Mouse (Mus musculus) layer of hippocampus, adult 9-11 months (tissue): Measurements from ENCODE around the gene Nr3c2.

Experiments used
- DNase-seq: peaks from one replicate; pipeline ENCODE4 v3.0.0; 2022

Nr3c2 gene

DNA sequence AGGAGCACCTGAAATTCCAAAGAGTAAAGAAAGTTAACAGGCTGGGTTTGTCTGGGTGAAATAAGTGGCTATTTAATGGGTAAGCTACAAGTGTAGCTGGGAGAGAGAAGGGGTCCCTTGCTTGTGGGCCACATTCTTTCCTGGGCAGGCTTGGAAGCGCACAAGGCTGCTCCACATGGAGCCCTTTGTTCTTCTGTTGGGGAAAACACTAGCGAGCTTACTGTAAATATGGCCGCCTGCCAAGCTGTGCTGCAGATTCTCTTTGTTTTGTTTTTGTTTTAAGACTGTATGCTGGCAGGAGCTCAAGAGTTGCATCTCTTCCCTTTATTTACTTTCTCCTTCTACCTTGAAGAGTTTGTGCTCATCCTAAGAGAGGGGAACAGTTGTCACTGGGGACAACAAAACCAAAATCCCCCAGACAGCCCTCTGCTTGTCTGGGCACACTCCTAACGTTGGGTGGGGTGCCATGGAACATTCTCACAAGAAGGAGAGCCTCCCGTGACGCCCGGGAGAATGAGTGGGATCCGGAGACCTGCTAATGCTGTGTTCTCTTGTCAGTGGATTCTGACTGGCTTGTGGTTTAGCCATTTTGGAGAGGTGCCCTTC is 73.8 kb downstream of the Nr3c2 start:
- peak; percentile 22 for DNase-seq

DNA sequence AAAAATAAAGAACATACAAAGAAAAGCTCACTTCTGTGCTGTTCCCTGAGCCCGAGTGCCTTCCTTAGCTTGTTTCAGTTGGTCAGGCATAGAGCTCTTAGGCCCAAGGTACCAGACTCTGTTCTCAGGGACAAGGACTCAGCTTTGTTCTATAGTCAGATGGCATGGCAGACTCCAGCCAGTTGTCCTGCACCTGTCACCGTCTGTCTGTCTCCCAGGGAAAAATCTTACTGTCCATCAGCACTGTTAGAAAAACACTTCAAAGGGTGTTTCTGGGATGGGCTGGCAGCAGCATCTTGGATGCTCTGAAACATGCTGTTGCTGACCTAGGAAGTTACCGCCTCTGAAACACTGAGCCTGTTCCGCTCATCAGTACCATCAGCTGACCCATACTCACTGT is 78.7 kb downstream of the Nr3c2 start:
- no peak for DNase-seq

DNA sequence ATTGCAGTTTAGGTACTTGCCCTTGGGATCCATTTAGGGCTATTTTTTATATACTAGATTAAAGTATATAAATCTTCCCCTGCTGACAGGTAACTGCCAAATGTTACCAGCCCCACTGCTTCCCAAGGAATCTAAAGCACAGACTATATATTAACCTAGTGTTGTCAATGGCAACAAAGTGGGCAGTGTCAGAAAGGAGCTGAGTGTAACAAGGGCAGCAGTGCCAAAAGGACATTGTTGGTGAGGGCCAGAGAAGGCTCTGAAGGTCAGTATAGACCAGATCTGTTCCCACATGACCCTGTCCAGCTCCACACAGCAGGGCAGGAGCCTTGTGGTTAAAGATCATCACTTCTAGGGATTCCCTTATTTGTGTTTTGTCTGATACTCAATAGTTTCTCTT is 84.8 kb downstream of the Nr3c2 start:
- no peak for DNase-seq

DNA sequence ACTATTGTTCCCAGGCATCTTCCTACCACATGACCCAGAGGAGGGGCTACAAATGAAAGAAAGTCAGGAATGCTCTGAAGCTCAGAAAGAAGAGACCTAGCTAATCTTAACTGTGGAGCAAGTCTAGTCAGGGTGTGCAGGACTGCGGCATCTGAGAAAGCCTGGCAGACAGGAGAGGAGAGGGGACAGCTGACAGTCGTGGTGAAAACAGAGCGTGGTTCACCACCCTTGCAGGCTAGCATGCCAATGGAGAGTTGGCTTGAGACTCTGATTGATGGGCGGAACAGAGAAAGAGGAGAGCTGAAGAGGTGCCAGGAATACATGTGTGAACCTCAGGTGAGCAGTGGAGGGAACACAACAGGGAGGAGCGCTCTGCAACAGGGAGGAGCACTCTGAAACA is 85.6 kb downstream of the Nr3c2 start:
- no peak for DNase-seq

DNA sequence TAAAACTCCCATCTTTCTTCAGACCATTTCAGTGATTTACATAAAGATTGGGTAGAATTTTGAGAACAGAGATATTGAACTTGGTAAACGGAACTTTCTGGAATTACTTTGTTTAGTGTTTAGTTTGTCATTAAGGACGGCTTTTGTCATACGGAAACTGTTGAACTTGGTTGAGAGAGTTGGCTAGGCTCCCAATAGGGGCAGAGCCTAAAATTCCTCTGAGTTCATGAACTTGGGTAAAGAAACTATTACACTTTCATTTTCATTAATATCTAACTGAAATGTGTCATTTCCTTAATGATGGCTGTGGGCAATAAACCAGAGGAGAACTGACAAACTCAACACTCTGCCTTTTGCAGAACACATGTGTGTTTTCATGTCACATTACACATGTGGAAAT is 88.6 kb downstream of the Nr3c2 start:
- no peak for DNase-seq

DNA sequence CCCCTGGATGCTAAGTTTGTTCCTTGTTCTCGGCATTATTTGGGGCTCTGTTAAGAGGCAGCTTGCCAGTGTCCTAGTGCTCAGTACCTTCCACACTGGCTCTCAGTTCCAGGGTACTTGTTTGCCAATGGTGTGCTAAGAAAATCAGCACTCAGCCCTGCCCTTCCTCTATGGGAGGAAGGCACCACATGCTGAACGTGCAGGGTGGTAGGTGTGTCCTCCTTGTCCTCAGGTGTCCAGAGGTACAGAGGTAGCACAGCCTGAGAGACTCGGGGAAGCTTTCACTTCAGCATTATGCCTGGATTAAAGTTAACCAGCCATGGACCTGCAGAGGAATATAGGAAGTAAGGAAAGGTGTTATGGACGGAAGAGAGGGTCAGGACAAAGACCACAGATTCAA is 99.0 kb downstream of the Nr3c2 start:
- DNase-seq: no peak

DNA sequence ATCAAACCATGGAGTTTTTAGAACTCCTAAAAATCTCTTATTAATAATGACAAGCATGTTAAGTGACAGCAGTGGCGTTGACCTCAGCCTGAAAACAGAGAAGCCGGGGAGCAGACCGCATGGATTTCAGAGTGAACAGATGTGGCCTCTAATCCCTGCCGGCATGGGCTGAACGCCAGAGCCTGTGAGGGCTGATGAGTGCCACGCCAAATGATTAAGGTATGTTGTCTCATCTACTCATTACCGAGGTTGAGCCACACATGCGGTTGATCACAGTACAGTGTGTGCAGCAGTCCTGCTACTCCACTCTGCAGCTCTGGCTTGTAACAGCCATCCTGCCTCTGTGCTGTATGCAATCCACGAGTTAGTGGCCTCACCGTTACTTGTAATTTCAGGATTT is 110.2 kb downstream of the Nr3c2 start:
- DNase-seq: no peak

DNA sequence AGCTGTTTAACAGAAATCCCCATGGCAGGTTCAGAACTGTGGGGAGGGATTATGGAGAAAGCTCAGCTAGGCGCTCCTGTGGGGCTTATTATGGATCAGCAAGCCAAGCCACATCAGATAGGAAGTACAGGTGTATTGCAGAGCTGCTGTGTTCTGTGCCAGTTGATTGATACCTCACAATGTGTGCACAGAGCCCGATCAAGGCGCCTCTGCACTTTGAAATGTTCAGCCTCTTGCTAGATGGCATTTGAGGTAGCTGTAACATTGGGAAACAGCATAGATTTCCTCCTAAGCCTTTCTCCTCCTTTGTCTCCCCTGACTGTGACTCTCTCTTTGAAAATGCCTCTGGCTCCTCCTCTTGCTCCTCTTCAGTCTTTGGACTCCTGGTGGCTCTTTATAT is 112.7 kb downstream of the Nr3c2 start:
- no peak for DNase-seq

DNA sequence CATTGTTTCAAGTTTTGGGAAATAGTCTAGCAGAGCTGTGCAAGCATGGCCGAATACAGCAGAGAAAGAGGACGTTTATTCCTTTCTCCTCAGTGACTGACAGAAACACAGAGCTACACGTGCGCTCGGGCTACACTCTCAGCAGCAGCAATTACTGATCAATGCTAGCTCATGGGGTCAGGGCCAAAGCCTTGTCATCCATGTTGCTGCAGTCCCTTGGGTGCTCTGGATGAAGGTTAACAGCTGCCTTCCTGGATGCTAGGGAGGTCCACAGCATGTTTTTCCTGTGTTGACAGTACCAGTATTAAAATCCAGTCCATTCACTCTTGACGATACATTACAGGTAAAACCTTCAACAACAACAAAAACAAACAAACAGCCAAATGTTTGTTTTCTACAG is 113.4 kb downstream of the Nr3c2 start:
- DNase-seq: no peak

DNA sequence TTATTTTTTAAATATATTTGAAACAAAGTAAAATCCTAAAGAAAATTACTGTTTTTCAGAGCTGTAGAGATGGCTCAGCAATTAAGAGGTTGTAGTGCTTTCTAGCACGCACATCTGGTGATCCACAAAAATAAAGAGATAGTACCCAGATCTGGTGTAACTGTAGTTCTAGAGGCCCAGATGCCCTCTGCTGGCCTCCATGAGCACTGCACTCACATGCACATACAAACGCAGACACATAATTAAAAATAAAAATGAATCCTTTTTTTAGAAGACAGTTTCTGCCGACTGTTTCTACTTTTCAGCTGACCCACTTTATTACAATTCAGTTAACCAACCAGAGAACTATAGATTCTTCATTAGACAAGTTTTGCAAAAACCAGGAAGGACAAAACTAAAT is 117.5 kb downstream of the Nr3c2 start:
- DNase-seq: no peak

DNA sequence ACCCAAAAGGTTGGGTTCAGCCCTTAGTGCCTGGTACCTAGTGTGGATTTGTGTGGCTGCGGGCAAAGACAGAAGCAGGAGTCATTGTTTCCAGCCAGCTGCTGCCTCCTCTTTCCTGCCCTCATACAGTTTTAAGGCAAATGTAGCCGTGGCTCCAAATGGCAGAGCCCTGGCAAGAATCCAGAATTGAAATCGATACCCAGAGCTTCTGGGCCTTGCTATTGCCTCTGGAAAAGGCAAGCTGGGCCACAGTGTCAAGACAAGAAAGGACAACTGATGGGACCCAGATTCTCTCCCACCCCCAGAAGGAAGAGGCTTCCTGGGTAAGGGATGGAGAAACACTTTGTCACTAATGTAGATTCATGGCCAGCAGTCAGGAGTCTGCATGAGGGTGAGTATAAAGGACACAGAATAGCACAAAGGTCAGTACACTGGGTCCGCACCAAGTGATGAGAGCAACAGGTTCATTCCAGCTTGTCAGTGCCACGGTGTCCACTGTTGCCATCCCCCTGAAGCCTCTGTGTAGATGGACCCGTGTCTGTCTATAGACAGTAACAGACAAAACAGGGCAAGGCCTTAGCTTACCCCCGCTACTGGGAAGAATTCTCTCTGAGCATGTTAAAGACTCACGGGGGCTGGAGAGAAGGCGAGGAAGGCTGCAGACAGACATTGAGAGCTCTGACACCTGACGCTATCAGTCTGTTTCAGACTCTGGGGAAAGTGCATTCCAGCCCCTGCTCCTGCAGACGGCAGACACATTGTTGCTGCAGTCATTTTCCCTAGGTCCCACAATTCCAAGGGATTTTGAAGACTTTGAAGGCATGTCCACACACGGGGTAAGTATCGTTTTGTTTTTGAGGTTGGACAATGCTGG is 124.8 kb downstream of the Nr3c2 start:
- DNase-seq: no peak

DNA sequence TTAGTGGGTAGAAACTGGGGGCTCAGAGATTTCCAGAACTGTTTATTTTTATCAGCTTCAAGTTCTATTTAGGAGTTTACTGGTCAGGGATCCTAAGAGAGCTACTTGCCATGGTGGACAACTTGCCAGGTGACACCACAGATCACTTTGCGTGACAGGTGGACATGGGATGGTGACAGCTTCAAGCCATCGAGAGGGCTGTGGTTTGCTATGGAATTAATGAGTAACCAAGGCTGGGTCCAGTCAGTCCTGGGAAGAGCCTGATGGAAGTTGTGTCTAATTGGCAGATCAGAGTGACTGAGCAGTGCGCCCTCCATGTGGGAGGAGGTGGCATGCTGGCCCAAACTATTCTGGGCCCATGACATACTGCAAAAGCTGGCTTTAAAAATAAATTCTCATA is 132.0 kb downstream of the Nr3c2 start:
- DNase-seq: no peak

DNA sequence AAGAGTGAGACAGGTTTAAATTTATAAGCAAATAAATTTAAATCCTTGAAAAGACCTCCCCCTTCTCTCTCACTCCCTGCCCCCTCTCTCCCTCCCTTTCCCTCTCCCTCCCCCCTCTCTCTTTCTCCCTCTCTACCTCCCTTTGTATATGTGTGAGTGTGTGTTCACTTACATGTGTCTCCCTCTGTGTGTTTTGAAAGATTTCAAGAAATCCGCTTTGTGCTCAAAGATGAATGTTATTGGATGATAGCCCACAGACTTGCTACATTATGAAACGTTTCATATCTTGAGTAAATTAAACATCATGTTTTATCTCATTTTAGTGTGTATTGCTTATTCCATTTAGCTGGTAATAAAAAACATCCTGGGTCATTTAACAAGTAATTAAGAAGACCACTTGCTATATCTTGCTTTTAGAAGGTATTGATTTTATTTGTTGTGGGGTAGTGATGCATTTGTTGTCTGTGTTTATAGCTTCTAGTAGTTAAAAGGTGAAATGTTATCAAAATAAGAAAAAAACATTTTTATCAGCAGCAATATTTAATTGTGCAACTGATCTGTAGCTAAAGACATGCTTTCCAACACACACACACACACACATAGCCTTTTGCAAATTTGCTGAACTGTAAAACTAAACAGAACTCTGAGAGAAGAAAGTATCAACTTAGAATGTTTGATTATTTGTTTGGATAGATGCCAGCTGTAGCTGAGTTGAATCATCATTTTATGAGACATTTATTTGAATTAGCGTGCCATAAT is 134.6 kb downstream of the Nr3c2 start:
- no peak for DNase-seq

DNA sequence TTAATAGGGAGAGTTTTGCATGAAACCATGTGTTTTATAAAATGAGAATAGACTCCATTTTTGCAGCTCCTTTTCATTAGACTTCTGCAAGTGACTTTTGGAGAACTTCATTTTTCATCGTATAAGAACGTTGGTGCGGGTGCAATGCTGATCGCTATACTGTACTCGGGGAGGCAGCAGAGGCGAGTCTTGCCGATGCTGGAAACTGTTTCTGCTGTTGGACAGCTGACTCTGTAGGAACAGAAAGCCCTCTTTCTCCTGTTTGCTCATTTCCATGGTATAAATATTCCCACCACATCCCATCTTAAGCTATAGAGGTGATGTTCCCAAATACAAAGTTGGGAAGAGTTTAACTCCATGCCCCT is 135.2 kb downstream of the Nr3c2 start:
- DNase-seq: no peak

DNA sequence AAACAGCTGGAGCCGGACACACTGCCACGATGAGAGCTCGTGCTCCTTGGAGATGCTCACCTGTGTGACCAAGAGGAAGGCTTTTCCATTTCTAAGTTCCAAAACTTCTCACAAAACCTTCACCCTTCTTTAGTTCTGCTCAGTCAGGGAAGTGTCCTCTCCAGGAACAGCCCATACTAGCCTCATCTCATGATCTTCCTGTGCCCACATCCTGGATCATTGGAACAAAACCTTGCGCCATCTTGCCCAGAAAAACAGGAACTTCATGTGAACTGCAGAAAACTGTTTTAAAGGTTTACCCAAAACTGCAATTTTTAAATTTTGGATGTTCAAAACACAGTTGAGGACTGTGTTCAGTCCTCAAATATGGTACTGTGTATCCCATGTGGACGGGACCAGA is 142.0 kb downstream of the Nr3c2 start:
- no peak for DNase-seq

DNA sequence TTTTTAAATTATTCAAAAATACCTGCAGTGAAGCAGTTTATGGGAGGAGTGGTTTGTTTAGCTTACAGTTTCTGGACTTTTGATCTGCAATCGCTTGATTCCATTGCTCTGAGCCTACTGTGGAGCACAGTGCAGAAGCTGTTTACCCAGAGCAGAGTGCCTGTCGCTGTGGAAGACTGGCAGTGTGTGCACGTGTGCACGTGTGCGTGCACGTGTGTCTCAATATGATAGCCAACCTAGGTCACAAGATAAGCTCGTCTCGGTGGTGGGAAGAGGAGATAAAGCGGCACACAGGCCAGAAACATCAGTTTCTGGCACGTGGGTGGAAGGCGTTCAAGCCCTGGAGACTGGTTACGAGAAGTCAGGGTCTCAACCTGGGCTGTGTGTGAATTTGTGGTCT is 145.6 kb downstream of the Nr3c2 start:
- peak; percentile 17 for DNase-seq

DNA sequence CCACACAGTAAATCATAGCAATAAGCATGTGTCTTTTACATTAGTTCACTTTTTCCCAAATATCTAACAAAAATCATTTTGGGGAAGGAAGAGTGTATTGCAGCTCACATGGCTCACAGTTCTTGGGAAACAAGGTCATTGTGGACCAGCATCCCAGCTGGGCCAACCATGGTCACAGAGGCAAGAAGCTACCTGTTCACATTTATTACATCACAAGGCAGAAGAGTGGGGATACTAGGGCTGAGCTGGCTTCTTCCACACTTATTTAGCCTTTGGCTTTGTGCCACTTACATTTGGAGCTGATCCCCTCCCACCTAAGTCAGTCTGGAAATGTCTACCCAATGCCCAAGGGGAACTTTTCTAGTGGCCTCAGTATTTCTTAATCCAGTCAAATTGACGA is 146.5 kb downstream of the Nr3c2 start:
- DNase-seq: no peak

DNA sequence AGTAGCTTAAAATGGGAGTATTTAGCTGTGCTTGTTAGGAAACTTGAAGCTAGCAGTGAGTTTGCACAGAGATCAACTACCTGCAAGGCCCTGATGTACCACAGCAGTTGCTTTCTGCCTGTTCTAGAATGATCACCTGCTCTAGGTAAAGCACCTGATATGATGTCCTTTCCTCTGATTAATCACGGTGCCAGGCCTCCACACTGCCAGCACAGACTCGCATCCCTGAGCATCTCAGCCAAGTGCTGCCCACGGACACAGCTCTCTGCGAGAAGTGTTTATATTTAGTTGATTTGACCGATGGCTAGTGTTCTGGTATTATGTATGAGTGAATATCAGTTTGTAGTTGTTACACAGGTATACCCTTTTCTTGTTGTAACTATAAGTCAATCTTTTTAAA is 147.0 kb downstream of the Nr3c2 start:
- peak; percentile 22 for DNase-seq

DNA sequence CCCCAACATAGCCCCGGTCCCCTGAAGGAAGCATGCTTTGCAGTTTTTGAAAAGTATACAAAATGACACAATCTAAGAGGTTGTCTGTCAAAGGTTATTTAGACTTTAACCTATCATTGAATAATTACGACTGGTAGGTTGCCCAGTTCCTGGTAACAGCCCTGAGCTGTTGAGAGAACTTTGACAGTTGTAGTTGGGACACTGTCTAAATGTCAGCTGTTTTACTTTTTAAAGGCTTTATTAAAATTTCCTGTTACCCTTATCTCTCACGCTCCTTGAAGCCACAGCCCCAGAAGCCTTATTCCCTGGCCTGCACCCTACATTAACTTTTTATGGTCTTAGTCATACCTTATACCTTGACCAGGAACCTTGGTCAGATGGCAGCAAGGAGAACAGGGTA is 147.5 kb downstream of the Nr3c2 start:
- DNase-seq: no peak

DNA sequence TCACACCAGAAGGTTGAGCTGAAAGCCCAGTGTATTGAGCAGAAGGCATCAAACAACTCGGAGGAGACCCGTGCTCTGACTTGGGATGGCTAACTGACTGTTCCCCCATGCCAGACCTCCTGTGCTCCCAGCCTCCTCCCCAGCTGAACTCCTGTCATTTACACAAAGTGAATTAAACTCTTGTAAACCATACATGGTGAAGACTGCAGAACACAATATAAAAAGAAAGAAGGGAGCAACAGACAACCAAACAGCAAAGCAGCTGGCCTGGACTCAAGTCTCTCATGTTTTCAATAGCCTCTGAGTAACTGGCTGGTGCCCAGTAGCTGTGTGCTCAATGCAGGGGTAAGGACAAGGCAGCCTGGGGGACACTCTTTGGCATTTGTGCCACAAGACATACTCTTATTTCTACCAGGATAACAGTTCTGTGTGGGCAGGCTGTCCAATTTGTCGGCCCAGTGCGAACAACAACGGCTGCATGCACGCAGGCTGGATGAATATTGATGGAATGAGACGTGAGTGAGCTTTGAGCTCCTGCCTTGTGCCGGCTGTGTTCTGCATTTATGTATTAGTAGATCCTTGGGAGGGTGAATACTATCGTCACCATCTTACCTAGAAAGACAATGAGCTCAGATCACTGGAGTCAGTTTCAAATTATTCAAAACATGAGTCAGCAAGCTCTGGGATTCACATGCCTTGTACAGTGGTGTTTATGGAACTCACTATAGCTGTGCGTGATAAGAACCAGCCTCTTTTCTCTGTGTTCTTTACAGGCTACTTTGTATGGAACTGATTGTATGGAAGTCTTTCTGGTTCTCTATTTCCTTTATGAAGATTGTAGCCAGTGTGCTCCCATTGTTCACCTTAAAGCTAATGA is 152.4 kb downstream of the Nr3c2 start:
- peak; percentile 9 for DNase-seq

DNA sequence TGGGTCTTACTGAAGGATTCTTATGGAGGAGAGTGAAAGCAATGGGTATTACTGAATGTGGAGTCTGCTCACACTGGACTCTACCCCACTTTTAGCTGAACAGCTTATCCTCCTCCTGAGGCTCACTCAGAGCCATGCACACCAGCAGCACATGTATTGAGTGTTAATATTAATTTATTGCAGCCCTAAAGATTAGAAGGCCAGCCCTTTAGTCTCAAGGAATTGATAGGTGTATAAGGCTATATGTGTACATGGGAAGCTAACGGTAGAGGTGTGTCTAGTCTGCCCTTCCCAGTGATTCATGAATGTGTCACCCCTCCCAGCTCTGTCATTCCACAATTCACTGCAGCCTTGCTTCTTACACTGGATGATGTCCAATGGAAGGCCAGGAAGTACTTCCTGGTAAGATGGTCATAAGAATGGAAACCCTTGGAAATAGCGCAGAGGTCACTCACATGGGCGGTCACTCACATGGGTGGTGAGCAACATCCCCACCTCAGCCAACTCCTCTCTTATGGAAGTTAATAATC is 156.3 kb downstream of the Nr3c2 start:
- no peak for DNase-seq

DNA sequence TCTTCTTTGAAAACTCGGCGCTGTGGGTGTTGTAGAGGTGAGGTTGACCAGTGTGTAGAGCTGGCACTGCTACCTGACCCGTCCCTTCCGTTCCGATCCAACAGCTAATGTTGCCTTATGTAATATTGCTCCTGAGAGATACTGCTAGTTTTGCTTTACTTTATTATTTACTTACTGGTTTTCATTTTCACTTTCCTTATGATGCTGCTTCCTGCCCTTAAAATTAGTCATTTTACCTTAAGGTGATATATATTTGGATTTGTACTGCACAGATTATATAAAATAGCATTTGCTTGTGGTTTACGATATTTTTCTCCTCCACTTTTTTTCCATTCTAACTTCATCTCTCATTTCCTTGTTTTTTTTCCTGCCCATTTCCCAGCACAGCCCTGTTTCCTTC is 157.6 kb downstream of the Nr3c2 start:
- no peak for DNase-seq

DNA sequence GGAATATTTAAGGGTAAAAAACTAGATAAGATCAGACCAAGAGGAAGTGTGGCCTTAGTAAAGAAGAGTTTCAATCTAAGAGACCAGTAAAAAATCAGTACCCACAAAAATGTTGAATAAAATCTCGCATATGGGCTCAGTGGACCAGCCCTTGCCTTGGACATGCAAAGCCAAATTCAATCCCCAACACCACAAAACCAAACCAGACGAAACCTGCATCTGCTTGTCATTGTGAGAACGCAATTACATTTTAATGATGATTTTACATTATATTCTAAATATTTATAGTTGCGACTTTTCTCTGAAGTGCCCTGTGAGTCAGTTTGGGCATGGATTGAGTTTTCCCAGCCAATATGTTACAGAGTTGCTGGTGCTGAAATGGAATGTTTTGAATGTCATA is 183.4 kb downstream of the Nr3c2 start:
- no peak for DNase-seq
